ENCODE assay signal across 19 mouse cellular contexts in genomic region chr16:17794047-17794446, GRCm38 (mm10). TPM values are rescaled to one million over a fixed set of nuclear protein-coding genes. Genes with fewer than 3 reads are reported as not detected.
DNase-seq lines count a peak whose midpoint lies in the region; ATAC-seq lines count a peak whose summit lies in the region.
"Had no signal": no experiment of that assay in that cellular context is flagged by ENCODE, and none has a peak within 500 bp of the region (broad histone marks: within the 10 kb centered on the region; RNA-seq: fewer than 3 reads in every experiment).

No protein-coding gene starts in this region.

- DNase-seq in frontal cortex, postnatal 25 days (ENCODE audit: low spot score in 2 of 2), result no peak
- peak; percentile 47 to 53 for DNase-seq in left cerebral cortex, adult 18-20 months (ENCODE audit: low spot score in 2 of 2)
- DNase-seq in left cerebral cortex, postnatal 14 days (ENCODE audit: low spot score in 2 of 2), result no peak
- peak; percentile 61 for DNase-seq in brain, adult 2 months (ENCODE audit: low read depth, low spot score)
- DNase-seq: adrenal gland, adult 2 months; adrenal gland, postnatal 14 days; cerebellum, adult 18-20 months; cerebellum, adult 9-11 months; gastrocnemius, postnatal 25 days; heart, adult 2 months had no signal

- peak; percentile 72; the same call in 1 of the 2 replicates for ATAC-seq in frontal cortex, adult (ENCODE audit: low TSS enrichment)
- no peak for ATAC-seq in megakaryocyte-erythroid progenitor cell, adult 5-6 weeks (replicated peaks; ENCODE audit: low FRiP score, low TSS enrichment, poor library complexity, severe bottlenecking)
- ATAC-seq: CD4-positive, CD25-positive, alpha-beta regulatory T cell, adult 4 months; forebrain, embryonic 13.5 days; forebrain, embryonic 16.5 days had no signal

- intact Hi-C loops in left cerebral cortex, postnatal 14 days (cut with DNase I), result no loop called here

RNA-seq across cellular contexts. Expression of gene Scarf2, which starts 3.0 kb away (rescaled TPM):
- total RNA-seq in left cerebral cortex, adult 18-20 months (2021), result 1 to 10 TPM; 3.5 to 3.6 TPM
- 1 to 10 TPM; 3.8 to 4.5 TPM for total RNA-seq in left cerebral cortex, postnatal 14 days (2021)
- not detected in 2 replicates for total RNA-seq in megakaryocyte-erythroid progenitor cell, adult 5-6 weeks (2014; fragmentation: Nextera tagmentation)
- not detected in 2 replicates for total RNA-seq in megakaryocyte-erythroid progenitor cell, adult 5-6 weeks (2017)
- total RNA-seq: hematopoietic stem cell, adult 5-6 weeks had no signal

RNA-seq across cellular contexts. Expression of gene Klhl22, which starts 34.6 kb away (rescaled TPM):
- total RNA-seq in left cerebral cortex, adult 18-20 months (2021), result 100 to 1,000 TPM in 1 of 2 experiments, 10 to 100 TPM in 1; 96.9 to 103 TPM
- total RNA-seq in left cerebral cortex, postnatal 14 days (2021), result 10 to 100 TPM; 93.6 to 98.8 TPM
- total RNA-seq in megakaryocyte-erythroid progenitor cell, adult 5-6 weeks (2014; fragmentation: Nextera tagmentation), result 34.5 and 35.6 TPM in 2 replicates
- total RNA-seq in megakaryocyte-erythroid progenitor cell, adult 5-6 weeks (2017), result 26.6 and 65.5 TPM in 2 replicates

RNA-seq across cellular contexts. Expression of gene B830017H08Rik, which starts 38.9 kb away (rescaled TPM):
- total RNA-seq in left cerebral cortex, adult 18-20 months (2021), result 1 to 10 TPM; 2.9 to 3.6 TPM
- 1 to 10 TPM; 3.5 to 5.0 TPM for total RNA-seq in left cerebral cortex, postnatal 14 days (2021)
- not detected in 2 replicates for total RNA-seq in megakaryocyte-erythroid progenitor cell, adult 5-6 weeks (2014; fragmentation: Nextera tagmentation)
- not detected in 2 replicates for total RNA-seq in megakaryocyte-erythroid progenitor cell, adult 5-6 weeks (2017)
- total RNA-seq: adrenal gland, adult 2 months; adrenal gland, postnatal 14 days; gastrocnemius, adult 8-10 months; gastrocnemius, postnatal 25 days; heart, adult 2 months; heart, postnatal 25 days; hematopoietic stem cell, adult 5-6 weeks; MEL had no signal

RNA-seq across cellular contexts. Expression of gene Car15, which starts 44.1 kb away (rescaled TPM):
- total RNA-seq in left cerebral cortex, adult 18-20 months (2021), result 1 to 10 TPM; 8.9 to 9.1 TPM
- total RNA-seq in left cerebral cortex, postnatal 14 days (2021), result 10 to 100 TPM; 11.7 to 14.6 TPM
- 3.5 and 6.9 TPM in 2 replicates for total RNA-seq in megakaryocyte-erythroid progenitor cell, adult 5-6 weeks (2014; fragmentation: Nextera tagmentation)
- 2.2 and 3.4 TPM in 2 replicates for total RNA-seq in megakaryocyte-erythroid progenitor cell, adult 5-6 weeks (2017)
- total RNA-seq: hematopoietic stem cell, adult 5-6 weeks had no signal

Comparison
In these comparisons a context has a peak if more than half of its experiments do, and no peak if none do; other contexts are left out.
1. DNase-seq: peak in left cerebral cortex, adult 18-20 months (2 of 2) and brain, adult 2 months (single experiment); none in frontal cortex, postnatal 25 days (0 of 2) and left cerebral cortex, postnatal 14 days (0 of 2).
2. RNA of gene Scarf2, which starts 3.0 kb away (total RNA-seq): 3.8 to 4.5 TPM in left cerebral cortex, postnatal 14 days and 3.5 to 3.6 TPM in left cerebral cortex, adult 18-20 months; not detected in megakaryocyte-erythroid progenitor cell, adult 5-6 weeks; every median in the first group is over 4 times any median in the second.